13 mouse cellular contexts compared by ENCODE assay signal in the genomic region with DNA sequence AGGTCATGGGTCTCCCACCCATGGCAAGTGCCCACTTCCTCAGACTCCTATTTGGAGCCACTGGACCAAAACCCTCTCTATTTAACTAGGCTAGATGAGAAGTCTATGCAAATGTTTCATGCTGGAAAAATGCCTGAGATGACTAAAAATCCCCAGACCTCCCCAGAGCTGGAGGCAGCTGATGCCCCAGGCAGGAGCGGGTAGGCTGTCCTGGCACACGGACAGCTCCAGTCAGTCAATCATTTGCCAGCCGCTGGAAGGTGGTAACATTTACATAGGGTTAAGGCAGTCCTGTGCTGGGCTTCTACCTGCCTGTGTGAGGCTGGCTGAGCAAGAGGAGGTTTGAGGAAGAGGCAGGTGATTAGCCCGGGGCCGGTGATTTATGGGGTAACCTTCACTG. TPM values are rescaled to one million over a fixed set of nuclear protein-coding genes. Genes with fewer than 3 reads are reported as not detected.
DNase-seq lines count a peak whose midpoint lies in the region; ATAC-seq and TF ChIP-seq lines count a peak whose summit lies in the region.
"Had no signal": no experiment of that assay in that cellular context is flagged by ENCODE, and none has a peak within 500 bp of the region (broad histone marks: within the 10 kb centered on the region; RNA-seq: fewer than 3 reads in every experiment).

No protein-coding gene starts in this region.

- no peaks in the 10 kb centered on the region for H3K4me1 ChIP-seq in hindbrain, embryonic 13.5 days (replicated peaks)
- no peaks in the 10 kb centered on the region for H3K4me1 ChIP-seq in hindbrain, embryonic 11.5 days (replicated peaks; ENCODE audit: control insufficient read depth, insufficient read depth, low read length)
- 0 out of 2 replicates have a peak, but pooled peaks cover 2% of the 10 kb centered on the region for H3K4me1 ChIP-seq in embryonic fibroblast, embryonic 13.5 days (ENCODE audit: control insufficient read depth, insufficient read depth, low read length)
- H3K4me1 ChIP-seq: midbrain, embryonic 13.5 days had no signal

- no peak overlapping the region for H3K4me2 ChIP-seq in hindbrain, embryonic 13.5 days
- H3K4me2 ChIP-seq in hindbrain, embryonic 11.5 days (replicated peaks; ENCODE audit: low read depth, low read length) = no peak overlapping the region
- H3K4me2 ChIP-seq: midbrain, embryonic 13.5 days had no signal

- no peak overlapping the region for H3K4me3 ChIP-seq in hindbrain, embryonic 13.5 days
- H3K4me3 ChIP-seq in hindbrain, embryonic 11.5 days (ENCODE audit: low read depth, low read length) = no peak overlapping the region
- no peak overlapping the region for H3K4me3 ChIP-seq in embryonic fibroblast, embryonic 13.5 days (ENCODE audit: insufficient read depth, low read length)
- H3K4me3 ChIP-seq: heart, embryonic 10.5 days; hindbrain, embryonic 10.5 days; midbrain, embryonic 13.5 days had no signal

- no peaks in the 10 kb centered on the region for H3K9me3 ChIP-seq in hindbrain, embryonic 13.5 days
- no peaks in the 10 kb centered on the region for H3K9me3 ChIP-seq in hindbrain, embryonic 11.5 days (ENCODE audit: control insufficient read depth, low read length)
- H3K9me3 ChIP-seq: heart, embryonic 10.5 days; hindbrain, embryonic 10.5 days; midbrain, embryonic 13.5 days had no signal

- TF ChIP-seq POLR2A in embryonic fibroblast, embryonic 13.5 days (IDR thresholded peaks at IDR 0.05; ENCODE audit: low read depth, low read length) = no peak

- DNase-seq in hindbrain, embryonic 11.5 days (ENCODE audit: low spot score) = no peak
- DNase-seq in A20 (ENCODE audit: low read depth, low spot score) = peak; percentile 81
- DNase-seq in kidney, postnatal 10 days = peak; percentile 83
- DNase-seq in T-cell, adult 2 months (ENCODE audit: low spot score) = no peak
- no peak for DNase-seq in layer of hippocampus, adult 9-10 months (ENCODE audit: low spot score)
- DNase-seq: left cerebral cortex, postnatal 4 days; lung, adult 2 months; thymus, postnatal 14 days had no signal

- no peak overlapping the region for H3K9ac ChIP-seq in hindbrain, embryonic 13.5 days
- H3K9ac ChIP-seq in hindbrain, embryonic 11.5 days (ENCODE audit: low read depth, low read length) = no peak overlapping the region
- H3K9ac ChIP-seq: midbrain, embryonic 13.5 days had no signal

- ATAC-seq in hindbrain, embryonic 13.5 days (ENCODE audit: low FRiP score) = 0 out of 2 replicates have a peak, but pooled peaks have one; percentile 43
- ATAC-seq in hindbrain, embryonic 11.5 days (ENCODE audit: low FRiP score) = no peak
- ATAC-seq: midbrain, embryonic 13.5 days had no signal

- H3K36me3 ChIP-seq in hindbrain, embryonic 13.5 days = no peaks in the 10 kb centered on the region
- H3K36me3 ChIP-seq in hindbrain, embryonic 11.5 days (ENCODE audit: control insufficient read depth, insufficient read depth, low read length) = no peaks in the 10 kb centered on the region
- H3K36me3 ChIP-seq: midbrain, embryonic 13.5 days had no signal

- H3K27me3 ChIP-seq in hindbrain, embryonic 13.5 days = no peaks in the 10 kb centered on the region
- no peaks in the 10 kb centered on the region for H3K27me3 ChIP-seq in hindbrain, embryonic 11.5 days (ENCODE audit: control insufficient read depth, insufficient read depth, low read length)
- H3K27me3 ChIP-seq: midbrain, embryonic 13.5 days had no signal

- H3K27ac ChIP-seq in hindbrain, embryonic 13.5 days = no peak overlapping the region
- H3K27ac ChIP-seq in hindbrain, embryonic 11.5 days (ENCODE audit: low read depth, low read length) = no peak overlapping the region
- 0 out of 2 replicates have a peak overlapping the region, but pooled peaks have one; percentile 28 for H3K27ac ChIP-seq in embryonic fibroblast, embryonic 13.5 days (ENCODE audit: insufficient read depth, low read length)
- H3K27ac ChIP-seq: heart, embryonic 10.5 days; hindbrain, embryonic 10.5 days; midbrain, embryonic 13.5 days had no signal

- no peak for TF ChIP-seq CTCF in embryonic fibroblast, embryonic 13.5 days (IDR thresholded peaks at IDR 0.05; ENCODE audit: borderline replicate concordance, insufficient read depth, low read length)

- WGBS in hindbrain, embryonic 13.5 days = 64% methylated on average over 5 of the region's 5 CpGs
- 82% methylated on average over 5 of the region's 5 CpGs for WGBS in hindbrain, embryonic 11.5 days

RNA-seq across cellular contexts. Expression of a gene that starts 28.5 kb away (rescaled TPM):
- 21.4 and 26.5 TPM in 2 replicates for polyA plus RNA-seq in hindbrain, embryonic 13.5 days (2015; fragmentation: Nextera tagmentation; extraction: Ambion mirVana)
- polyA plus RNA-seq in hindbrain, embryonic 11.5 days (2014; fragmentation: Nextera tagmentation; extraction: Ambion mirVana) = 87.8 and 91.2 TPM in 2 replicates
- 15.0 and 19.3 TPM in 2 replicates for polyA plus RNA-seq in embryonic fibroblast, embryonic 13.5 days (2011; ENCODE audit: insufficient read length, low read depth, missing spikeins)

Comparison
In these comparisons a context has a peak if more than half of its experiments do, and no peak if none do; other contexts are left out.
1. DNase-seq: peak in A20 (single experiment) and kidney, postnatal 10 days (single experiment); none in hindbrain, embryonic 11.5 days (single experiment), T-cell, adult 2 months (single experiment) and layer of hippocampus, adult 9-10 months (single experiment).